Mouse (Mus musculus): ENCODE results near the gene Tbx6. TPM values are rescaled to one million over a fixed set of nuclear protein-coding genes. Genes with fewer than 3 reads are reported as not detected.

Gene Tbx6
- polyA plus RNA-seq (2012; ENCODE audit: low replicate concordance) = 8.3 and 13.4 TPM in 2 replicates

DNA sequence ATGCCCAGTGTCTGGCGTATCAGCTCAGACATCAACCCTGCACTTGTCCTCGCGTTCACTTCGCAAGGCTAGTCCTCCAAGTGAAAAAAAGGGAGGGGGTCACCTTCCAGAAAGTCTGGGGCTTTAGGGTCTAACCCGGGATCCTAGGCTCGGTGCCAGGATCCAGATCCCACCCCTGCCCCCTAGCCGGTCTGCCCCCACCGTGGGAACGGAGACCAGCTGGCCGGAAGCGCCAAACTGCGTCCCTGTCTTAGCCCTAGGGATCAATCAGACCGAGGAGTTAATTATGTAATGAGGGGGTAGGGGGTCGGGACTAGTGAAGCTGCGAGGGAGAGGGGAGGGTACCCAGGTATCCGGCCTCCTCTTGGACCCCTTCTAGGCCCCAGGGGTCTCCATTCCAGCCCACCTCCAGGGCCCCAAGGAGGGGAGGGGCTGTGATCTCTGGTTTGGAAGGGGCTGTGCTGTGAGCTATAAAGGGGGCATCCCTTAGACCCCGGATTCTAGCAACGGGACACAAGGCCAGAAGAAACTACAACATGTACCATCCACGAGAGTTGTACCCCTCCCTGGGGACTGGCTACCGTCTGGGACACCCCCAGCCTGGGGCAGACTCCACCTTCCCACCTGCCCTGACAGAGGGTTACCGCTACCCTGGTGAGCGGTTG lies at the start of gene Tbx6:
TSS of gene Tbx6 (plus strand) at position 513 of the 665 bp plus-strand sequence.

DNA sequence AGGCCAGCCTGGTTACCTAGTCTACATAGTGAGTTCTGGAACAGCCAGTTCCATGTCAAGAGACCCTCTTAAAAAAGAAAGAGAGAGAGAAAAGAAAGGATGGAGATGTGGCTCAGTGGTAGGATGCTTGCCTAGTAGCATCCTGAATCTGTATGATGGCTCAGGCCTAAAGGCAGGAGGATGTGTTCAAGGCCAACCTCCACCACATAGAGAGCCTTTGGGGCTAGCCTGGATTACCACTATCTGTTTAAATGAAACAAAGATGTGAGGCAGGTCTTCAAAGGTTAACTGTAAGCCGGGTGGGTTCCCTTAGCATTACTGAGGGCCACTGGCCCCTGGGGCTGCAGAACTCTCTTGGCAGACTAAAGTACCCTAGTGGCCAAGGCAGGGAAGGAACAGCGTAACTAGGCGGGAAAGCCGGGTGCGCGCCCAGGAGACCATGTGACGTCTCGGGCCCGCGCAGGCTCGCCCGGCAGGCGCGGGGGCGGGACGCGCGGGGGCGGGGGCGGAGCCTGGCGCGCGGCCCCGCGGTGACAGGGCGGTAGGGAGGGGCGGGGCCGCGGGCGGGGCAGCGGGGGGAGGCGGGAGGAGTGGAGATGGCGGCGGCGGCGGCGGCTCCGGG lies 22.1 kb upstream of the Tbx6 start, which contains the start of gene Mapk3:
TSS of gene Mapk3 (plus strand) at position 552 of the 622 bp plus-strand sequence.

DNA sequence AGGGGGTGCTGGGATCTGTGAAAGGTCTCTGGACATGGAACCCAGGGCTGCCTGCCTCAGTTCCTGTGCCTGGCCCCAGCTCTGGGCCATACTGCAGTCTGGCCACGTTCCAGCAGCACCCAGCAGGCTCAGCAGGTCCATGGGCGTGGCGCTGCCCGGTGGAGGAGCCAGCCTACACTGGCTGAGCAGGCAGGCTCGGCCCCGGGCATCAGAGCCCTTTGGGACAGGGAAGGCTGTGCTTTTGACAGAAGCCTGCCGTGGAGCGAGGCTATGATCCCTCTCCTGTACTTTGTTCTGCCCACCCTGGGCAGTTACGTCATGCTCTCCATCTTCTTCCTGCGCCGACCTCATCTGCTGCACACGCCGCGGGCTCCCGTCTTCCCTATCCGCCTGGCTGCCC lies 15.1 kb upstream of the Tbx6 start, which contains the start of gene Gdpd3:
TSS of gene Gdpd3 (plus strand) at position 134 of the 400 bp plus-strand sequence.

DNA sequence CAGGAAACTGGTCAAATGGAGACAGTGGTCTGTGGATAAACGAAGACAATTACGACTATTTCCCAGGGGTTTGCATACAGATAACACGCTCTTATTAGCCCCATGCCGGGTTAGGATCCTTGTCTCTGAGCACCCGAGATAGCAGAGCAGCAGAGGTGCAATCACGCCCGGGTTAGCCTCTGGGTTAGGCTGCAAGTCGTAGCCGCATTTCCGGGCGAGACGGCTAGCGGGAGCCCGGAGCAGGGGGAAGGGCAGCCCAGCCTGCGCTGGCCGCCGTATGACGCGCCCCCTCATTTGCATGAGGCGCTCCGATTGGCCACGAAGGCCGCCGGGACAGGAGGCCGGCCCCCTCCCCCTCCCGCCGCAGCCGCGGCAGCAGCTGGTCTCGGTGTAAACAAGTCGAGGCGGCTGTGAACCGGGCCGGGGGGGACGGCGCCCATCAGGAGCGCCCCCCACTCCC lies 4.7 kb upstream of the Tbx6 start, which contains the start of gene Ypel3:
TSS of gene Ypel3 (plus strand) at position 358 of the 460 bp plus-strand sequence.

DNA sequence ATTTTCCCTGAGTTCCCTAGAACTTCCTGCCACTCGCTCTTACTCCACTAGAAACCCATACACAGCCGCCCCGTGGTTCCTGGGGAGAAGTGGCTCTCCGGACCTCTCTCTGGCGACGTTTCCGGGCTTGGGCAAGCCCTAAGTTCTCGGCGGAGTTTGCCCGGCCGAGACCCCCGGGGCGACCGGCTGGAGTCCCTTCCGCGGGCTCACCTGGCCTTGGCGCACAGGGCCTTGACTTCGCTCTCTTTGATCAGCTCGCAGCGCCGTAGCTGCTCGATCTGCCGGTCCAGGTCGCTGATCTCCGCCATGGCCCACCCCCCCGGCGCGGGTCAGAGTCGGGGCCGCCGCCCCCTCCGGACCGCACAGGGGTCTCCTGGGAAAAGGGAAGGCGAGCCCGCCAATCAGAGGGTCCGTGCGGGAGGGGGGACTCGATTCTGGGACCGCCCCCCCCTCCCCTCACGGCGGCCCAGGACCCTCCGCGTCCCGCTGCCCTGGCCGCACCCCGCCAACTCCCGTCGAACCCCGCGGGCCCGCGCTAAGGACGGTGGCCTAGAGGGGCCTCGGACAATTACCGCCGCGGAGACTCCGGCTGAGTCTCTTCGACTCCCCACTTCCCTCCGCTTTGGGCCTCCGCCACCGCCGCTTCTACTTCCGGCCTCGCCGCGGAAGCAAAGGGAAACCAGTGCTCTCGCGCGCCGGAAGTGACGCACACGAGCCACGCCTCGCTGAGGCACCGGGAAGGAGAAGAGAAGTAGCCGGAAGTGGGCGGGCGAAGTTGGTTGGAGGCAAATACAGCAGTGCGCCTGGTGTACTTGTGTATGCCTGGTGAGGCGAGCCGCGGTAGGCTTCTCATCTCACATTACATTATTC lies 10.8 kb downstream of the Tbx6 start, which contains the start of gene Ppp4c:
TSS of gene Ppp4c (minus strand) at position 646 of the 870 bp plus-strand sequence.

DNA sequence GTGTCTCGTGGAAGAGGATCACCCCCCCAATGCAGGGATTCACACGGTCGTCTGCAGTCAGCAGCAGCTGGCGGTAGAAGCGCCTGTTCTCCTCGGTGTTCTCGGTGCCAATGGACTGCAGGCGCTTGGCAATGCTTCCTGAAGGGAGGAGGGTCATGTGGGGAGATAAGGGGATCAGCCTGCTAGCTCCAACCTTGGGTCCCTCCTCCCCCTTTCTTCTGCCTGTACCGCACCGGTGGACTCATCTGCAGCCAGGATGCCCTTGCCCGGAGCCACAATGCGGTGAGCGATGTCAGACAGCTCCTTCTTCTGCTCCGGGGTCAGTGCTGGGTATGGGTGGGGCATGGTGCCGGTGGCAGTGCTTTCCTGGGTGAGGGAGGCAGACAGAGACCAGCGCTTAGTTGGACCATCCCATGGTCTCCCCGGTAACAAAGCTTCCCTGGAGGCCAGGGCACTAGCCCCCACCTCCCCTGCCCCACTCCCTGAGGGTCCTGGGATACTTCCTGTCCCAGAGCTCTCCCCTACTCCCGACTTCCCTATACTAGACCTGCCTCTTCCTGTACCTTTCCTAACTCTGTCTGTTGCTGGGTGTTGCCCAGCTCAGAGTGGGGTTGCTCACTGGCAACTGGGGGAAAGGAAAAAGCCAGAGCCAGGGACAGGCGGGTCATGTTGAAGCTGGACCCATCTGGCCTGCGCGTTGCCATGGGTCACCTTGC lies 16.3 kb downstream of the Tbx6 start, which contains the start of gene Fam57b:
TSS of gene Fam57b (plus strand) at position 258 of the 716 bp plus-strand sequence.

DNA sequence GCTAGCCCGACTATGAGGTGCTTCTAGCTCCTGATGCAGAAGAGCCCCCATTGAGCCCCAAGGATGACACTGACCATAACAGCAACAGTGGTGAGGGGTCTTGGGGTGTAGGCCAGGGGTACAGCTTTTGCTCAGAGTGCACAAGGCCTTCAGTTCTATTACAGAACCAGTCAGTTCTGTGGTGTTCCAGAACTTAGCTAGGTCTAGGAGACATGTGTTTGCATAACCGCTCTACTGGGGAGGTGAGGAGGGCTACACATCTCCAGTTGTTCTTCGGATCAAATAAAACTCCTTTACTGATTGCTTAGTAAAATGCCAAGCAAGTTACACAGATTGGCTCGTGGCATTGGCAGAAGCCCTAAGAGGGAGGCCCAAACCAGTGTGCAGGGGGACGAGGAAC lies 50.3 kb downstream of the Tbx6 start, which contains the start of gene 4930451I11Rik:
TSS of gene 4930451I11Rik (minus strand) at position 101 of the 400 bp plus-strand sequence.

Other genes starting within 250 kb of the Tbx6 start
- gene Eif3c, start 215.1 kb upstream of the Tbx6 start, polyA plus RNA-seq (2012; ENCODE audit: low replicate concordance) = 46.8 and 71.7 TPM in 2 replicates
- 13.9 and 17.3 TPM in 2 replicates for gene Apobr, start 196.5 kb upstream of the Tbx6 start, polyA plus RNA-seq (2012; ENCODE audit: low replicate concordance)
- 6.0 and 18.7 TPM in 2 replicates for gene Cln3, start 195.7 kb upstream of the Tbx6 start, polyA plus RNA-seq (2012; ENCODE audit: low replicate concordance)
- 0.47 and 2.1 TPM in 2 replicates for gene Il27, start 186.5 kb upstream of the Tbx6 start, polyA plus RNA-seq (2012; ENCODE audit: low replicate concordance)
- gene Nupr1, start 150.6 kb upstream of the Tbx6 start, polyA plus RNA-seq (2012; ENCODE audit: low replicate concordance) = 5.4 and 6.2 TPM in 2 replicates
- 23.6 and 70.5 TPM in 2 replicates for gene Sgf29, start 132.2 kb upstream of the Tbx6 start, polyA plus RNA-seq (2012; ENCODE audit: low replicate concordance)
- gene Sult1a1, start 105.1 kb upstream of the Tbx6 start, polyA plus RNA-seq (2012; ENCODE audit: low replicate concordance) = 0.32 TPM in 1 of 2 replicates, not detected in the other
- gene Bola2, start 86.1 kb upstream of the Tbx6 start, polyA plus RNA-seq (2012; ENCODE audit: low replicate concordance) = 88.6 and 107 TPM in 2 replicates
- 2.9 and 6.9 TPM in 2 replicates for gene Slx1b, start 85.7 kb upstream of the Tbx6 start, polyA plus RNA-seq (2012; ENCODE audit: low replicate concordance)
- 287 and 313 TPM in 2 replicates for gene Coro1a, start 73.7 kb upstream of the Tbx6 start, polyA plus RNA-seq (2012; ENCODE audit: low replicate concordance)
- 115 and 138 TPM in 2 replicates for gene Mapk3, start 21.9 kb upstream of the Tbx6 start, polyA plus RNA-seq (2012; ENCODE audit: low replicate concordance)
- gene Gdpd3, start 15.1 kb upstream of the Tbx6 start, polyA plus RNA-seq (2012; ENCODE audit: low replicate concordance) = 0.77 and 2.4 TPM in 2 replicates
- 188 and 399 TPM in 2 replicates for gene Ypel3, start 4.5 kb upstream of the Tbx6 start, polyA plus RNA-seq (2012; ENCODE audit: low replicate concordance)
- 129 and 143 TPM in 2 replicates for gene Ppp4c, start 11.0 kb downstream of the Tbx6 start, polyA plus RNA-seq (2012; ENCODE audit: low replicate concordance)
- 1.5 and 3.9 TPM in 2 replicates for gene Fam57b, start 16.2 kb downstream of the Tbx6 start, polyA plus RNA-seq (2012; ENCODE audit: low replicate concordance)
- not detected in 2 replicates for gene 4930451I11Rik, start 50.2 kb downstream of the Tbx6 start, polyA plus RNA-seq (2012; ENCODE audit: low replicate concordance)
- gene Doc2a, start 65.9 kb downstream of the Tbx6 start, polyA plus RNA-seq (2012; ENCODE audit: low replicate concordance) = not detected in 2 replicates
- gene Hirip3, start 80.5 kb downstream of the Tbx6 start, polyA plus RNA-seq (2012; ENCODE audit: low replicate concordance) = 80.7 and 110 TPM in 2 replicates
- 1,584 and 1,973 TPM in 2 replicates for gene Ino80e, start 80.9 kb downstream of the Tbx6 start, polyA plus RNA-seq (2012; ENCODE audit: low replicate concordance)
- 249 and 381 TPM in 2 replicates for gene Taok2, start 103.2 kb downstream of the Tbx6 start, polyA plus RNA-seq (2012; ENCODE audit: low replicate concordance)
- 61.9 and 90.6 TPM in 2 replicates for gene Tmem219, start 141.4 kb downstream of the Tbx6 start, polyA plus RNA-seq (2012; ENCODE audit: low replicate concordance)
- 31.6 and 58.9 TPM in 2 replicates for gene Kctd13, start 147.4 kb downstream of the Tbx6 start, polyA plus RNA-seq (2012; ENCODE audit: low replicate concordance)
- not detected in 2 replicates for gene Asphd1, start 168.1 kb downstream of the Tbx6 start, polyA plus RNA-seq (2012; ENCODE audit: low replicate concordance)
- gene Sez6l2, start 169.1 kb downstream of the Tbx6 start, polyA plus RNA-seq (2012; ENCODE audit: low replicate concordance) = 1.1 and 3.1 TPM in 2 replicates
- 99.0 and 127 TPM in 2 replicates for gene Cdipt, start 194.4 kb downstream of the Tbx6 start, polyA plus RNA-seq (2012; ENCODE audit: low replicate concordance)
- 0.24 TPM in 1 of 2 replicates, not detected in the other for gene Cdiptos, start 194.6 kb downstream of the Tbx6 start, polyA plus RNA-seq (2012; ENCODE audit: low replicate concordance)
- gene Mvp, start 233.1 kb downstream of the Tbx6 start, polyA plus RNA-seq (2012; ENCODE audit: low replicate concordance) = 12.2 and 16.3 TPM in 2 replicates
- gene Pagr1b, start 235.0 kb downstream of the Tbx6 start, polyA plus RNA-seq (2012; ENCODE audit: low replicate concordance) = not detected in 2 replicates
- gene Pagr1a, start 235.9 kb downstream of the Tbx6 start, polyA plus RNA-seq (2012; ENCODE audit: low replicate concordance) = 0.99 and 28.8 TPM in 2 replicates
- gene Gm42742, start 239.6 kb downstream of the Tbx6 start, polyA plus RNA-seq (2012; ENCODE audit: low replicate concordance) = 89.5 and 197 TPM in 2 replicates
- gene Prrt2, start 239.7 kb downstream of the Tbx6 start, polyA plus RNA-seq (2012; ENCODE audit: low replicate concordance) = 0.20 and 7.0 TPM in 2 replicates
- gene Maz, start 245.6 kb downstream of the Tbx6 start, polyA plus RNA-seq (2012; ENCODE audit: low replicate concordance) = 992 and 1,684 TPM in 2 replicates

Data from leukemia stem cell, adult 10-12 weeks (primary cell).